Mouse (Mus musculus): ENCODE data around the gene Cilp2. TPM values are rescaled to one million over a fixed set of nuclear protein-coding genes. Genes with fewer than 3 reads are reported as not detected.

Cilp2 gene
- polyA plus RNA-seq, 1 experiment from 2014 or later, result 0.09 TPM

DNA sequence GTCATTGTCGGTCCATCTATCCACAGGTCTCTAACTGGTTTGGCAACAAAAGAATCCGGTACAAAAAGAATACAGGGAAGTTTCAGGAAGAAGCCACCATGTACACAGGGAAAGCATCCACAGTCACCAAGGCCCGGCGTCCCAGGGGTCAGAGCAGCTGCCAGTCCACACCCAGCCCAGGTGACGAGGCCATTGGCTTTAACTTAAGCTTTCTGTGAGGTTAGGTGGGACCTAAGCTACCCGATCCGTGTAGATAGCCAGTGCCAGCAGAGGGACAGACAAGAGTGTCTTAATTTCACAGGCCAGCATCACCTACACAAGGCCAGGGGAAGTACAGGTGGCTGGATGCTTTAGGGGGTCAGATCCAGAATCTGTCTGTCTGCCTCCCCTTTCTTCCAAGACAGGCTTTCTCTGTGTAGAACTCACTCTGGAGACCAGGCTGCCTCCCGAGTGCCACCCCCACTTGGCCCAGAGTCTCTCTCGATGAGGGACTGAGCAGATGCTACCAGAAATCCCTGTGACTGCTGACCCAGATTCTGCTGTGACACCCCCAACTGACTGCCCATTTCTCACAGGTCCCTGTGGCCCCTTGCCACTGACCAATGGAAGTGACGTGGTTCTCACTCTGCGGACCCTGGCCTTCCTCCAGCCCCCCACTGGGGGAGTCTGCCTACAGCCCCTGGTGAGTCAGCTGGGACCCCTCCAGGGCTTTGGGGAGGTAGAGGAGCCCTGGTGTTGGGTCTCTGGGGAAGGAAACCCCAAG lies 17.3 kb downstream of the Cilp2 start:
- no peaks in the 10 kb centered on the region for H3K36me3 ChIP-seq
- ATAC-seq (ENCODE audit: low read depth), result no peak
- no peak for DNase-seq
- H3K4me3 ChIP-seq (replicated peaks), result no peak overlapping the region
- H3K9me3 ChIP-seq (replicated peaks), result no peaks in the 10 kb centered on the region
- H3K27ac ChIP-seq, result no peak overlapping the region
- peaks cover 4% of the 10 kb centered on the region; the same call in 1 of the 2 replicates for H3K27me3 ChIP-seq
- no peaks in the 10 kb centered on the region for H3K4me1 ChIP-seq (replicated peaks)
- H3K4me2 ChIP-seq, result no peak overlapping the region
- WGBS (ENCODE audit: insufficient replicate concordance), result 71% methylated on average over 11 of the region's 11 CpGs
- H3K9ac ChIP-seq, result no peak overlapping the region

DNA sequence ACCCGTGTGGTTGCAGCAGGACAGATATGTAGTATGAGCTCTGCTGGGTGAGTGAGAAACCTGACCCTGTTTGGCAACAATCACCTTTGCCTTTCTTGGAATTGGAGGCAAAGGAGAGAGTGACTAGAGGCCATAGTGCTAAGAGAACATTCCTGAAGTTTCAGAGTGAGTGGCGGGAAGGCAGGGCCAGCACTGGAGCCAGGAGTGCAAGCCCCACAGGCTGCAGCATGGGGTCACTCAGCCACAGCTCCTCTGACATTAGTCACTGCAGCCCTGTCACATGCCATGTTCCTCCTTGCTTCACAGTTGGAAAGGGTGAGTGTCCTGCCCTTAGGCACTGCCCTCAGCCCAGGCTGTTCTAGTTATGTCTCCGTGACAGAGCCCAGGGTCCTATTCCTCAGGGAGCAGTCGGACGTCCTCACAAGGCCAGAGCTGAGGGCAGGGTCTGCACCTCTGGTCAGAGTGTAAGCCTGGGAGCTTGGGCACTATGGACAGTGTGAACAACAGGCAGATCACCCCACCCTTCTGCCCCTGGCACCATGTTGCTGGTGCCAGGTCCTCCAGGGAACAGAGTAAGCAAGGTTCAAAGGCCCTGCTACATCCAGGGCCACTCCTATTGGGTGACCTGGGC lies 19.7 kb downstream of the Cilp2 start:
- Histone ChIP-seq H3K36me3 (no peaks in the 10 kb centered on the region), H3K27me3 (peaks cover 4% of the 10 kb centered on the region; the same call in 1 of the 2 replicates), H3K9me3 (replicated peaks) (no peaks in the 10 kb centered on the region), H3K4me1 (replicated peaks) (peaks cover 15% of the 10 kb centered on the region), H3K9ac (no peak overlapping the region), H3K27ac (no peak overlapping the region), H3K4me2 (no peak overlapping the region), H3K4me3 (replicated peaks) (no peak overlapping the region)
- 68% methylated on average over 5 of the region's 5 CpGs for WGBS (ENCODE audit: insufficient replicate concordance)
- DNase-seq (no peak), ATAC-seq (ENCODE audit: low read depth) (no peak)

DNA sequence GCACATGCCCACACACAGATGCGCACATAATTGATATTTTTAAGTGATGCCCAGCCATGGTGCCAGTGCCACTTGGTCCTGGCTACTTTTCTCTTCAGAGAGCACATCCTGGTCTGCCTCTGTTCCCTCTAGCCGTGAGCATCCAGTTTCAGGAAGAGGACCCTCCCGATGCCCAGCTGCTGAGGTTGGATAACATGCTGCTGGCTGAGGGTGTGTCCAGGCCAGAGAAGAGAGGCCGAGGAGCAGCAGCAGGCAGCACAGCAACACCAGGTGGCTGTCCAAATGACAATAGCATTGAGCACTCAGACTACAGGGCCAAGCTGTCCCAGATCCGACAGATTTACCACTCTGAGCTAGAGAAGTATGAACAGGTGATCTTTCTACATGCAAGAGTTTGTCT lies 23.3 kb downstream of the Cilp2 start:
- peaks cover 15% of the 10 kb centered on the region for H3K4me1 ChIP-seq (replicated peaks)
- no peak overlapping the region for H3K4me3 ChIP-seq (replicated peaks)
- H3K27me3 ChIP-seq, result no peaks in the 10 kb centered on the region
- no peak overlapping the region for H3K27ac ChIP-seq
- ATAC-seq (ENCODE audit: low read depth) (peak; percentile 55; the same call in 1 of the 2 replicates), DNase-seq (no peak)
- no peak overlapping the region for H3K9ac ChIP-seq
- 40% methylated on average over 5 of the region's 5 CpGs for WGBS (ENCODE audit: insufficient replicate concordance)
- no peaks in the 10 kb centered on the region for H3K36me3 ChIP-seq
- H3K9me3 ChIP-seq (replicated peaks), result no peaks in the 10 kb centered on the region
- no peak overlapping the region for H3K4me2 ChIP-seq

DNA sequence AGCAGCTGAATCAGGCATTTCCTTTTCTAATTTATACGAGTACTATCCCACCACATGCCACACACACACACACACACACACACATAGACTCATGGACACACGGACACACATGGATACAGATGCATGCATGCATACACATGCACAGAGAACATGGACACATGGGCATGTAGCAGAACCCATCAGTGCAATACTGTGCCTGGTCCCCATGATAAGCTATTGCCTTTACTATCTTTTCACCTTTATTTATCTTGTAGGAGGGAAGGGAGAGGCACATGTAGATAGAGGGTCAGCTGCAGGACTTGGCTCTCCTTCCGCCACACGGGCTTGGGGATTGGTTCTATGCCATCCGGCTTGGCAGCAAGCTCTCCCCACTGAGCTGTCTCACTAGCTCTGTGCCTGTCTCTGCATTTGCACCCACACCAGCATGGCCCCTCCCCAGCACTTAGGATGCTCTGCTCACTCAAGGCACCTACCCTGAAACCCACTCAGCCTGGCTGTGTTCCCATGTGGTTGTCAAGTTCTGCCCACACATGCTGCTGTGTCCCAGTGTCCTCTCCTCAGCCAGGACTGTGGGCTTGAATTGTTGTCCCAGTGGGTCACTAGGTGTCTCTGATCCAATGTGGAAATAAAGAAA lies 24.0 kb downstream of the Cilp2 start:
- Histone ChIP-seq H3K4me1 (replicated peaks) (peaks cover 15% of the 10 kb centered on the region), H3K36me3 (no peaks in the 10 kb centered on the region), H3K9ac (no peak overlapping the region), H3K9me3 (replicated peaks) (no peaks in the 10 kb centered on the region), H3K4me2 (no peak overlapping the region), H3K27ac (no peak overlapping the region), H3K27me3 (no peaks in the 10 kb centered on the region), H3K4me3 (replicated peaks) (no peak overlapping the region)
- DNase-seq (no peak), ATAC-seq (ENCODE audit: low read depth) (peak; percentile 52; the same call in 1 of the 2 replicates)
- 59% methylated on average over 5 of the region's 5 CpGs for WGBS (ENCODE audit: insufficient replicate concordance)

DNA sequence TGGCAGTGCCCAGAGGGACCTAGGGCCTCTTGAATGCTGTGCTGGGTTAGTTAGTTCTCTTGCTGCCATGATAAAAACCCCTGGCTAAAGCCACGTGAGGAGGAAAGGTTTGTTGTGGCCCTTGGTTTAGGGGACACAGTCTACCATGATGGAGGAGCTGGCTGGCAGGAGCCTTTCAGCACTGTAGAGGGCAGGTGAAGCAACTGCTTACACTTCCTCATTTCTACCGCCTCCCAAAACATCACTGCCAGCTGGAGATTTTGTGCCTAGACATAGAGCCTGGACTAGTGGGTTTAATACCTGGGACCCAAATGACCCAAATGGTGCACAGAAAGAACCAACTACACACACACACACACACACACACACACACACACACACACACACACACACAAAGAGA lies 26.2 kb downstream of the Cilp2 start:
- Histone ChIP-seq H3K9ac (no peak overlapping the region), H3K4me3 (replicated peaks) (no peak overlapping the region), H3K36me3 (no peaks in the 10 kb centered on the region), H3K9me3 (replicated peaks) (no peaks in the 10 kb centered on the region), H3K27ac (no peak overlapping the region), H3K4me2 (no peak overlapping the region), H3K27me3 (no peaks in the 10 kb centered on the region), H3K4me1 (replicated peaks) (peaks cover 15% of the 10 kb centered on the region)
- no peak for DNase-seq
- WGBS (ENCODE audit: insufficient replicate concordance), result 31% methylated on average over 2 of the region's 2 CpGs
- no peak for ATAC-seq (ENCODE audit: low read depth)

DNA sequence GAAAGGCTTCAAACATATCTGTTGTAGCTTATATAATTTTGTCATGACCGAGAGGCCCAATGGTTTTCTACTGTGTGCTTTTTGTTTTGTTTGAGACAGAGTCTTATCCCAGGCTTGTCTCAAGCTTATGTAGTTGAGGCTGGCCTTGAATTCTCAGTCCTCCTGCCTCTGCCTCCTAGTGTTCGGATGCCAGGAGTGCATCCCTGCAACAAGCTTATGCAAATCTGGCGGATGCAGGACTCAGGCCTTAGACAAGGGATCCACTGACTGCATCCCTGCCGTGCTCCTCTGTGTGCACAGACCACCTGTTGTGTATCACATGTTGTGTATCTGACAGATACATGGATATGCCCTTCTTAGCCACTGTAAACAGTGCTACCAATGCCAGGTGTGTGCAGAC lies 26.7 kb downstream of the Cilp2 start:
- ATAC-seq (ENCODE audit: low read depth) (no peak), DNase-seq (no peak)
- H3K4me1 ChIP-seq (replicated peaks), result peaks cover 15% of the 10 kb centered on the region
- H3K4me3 ChIP-seq (replicated peaks), result no peak overlapping the region
- no peaks in the 10 kb centered on the region for H3K27me3 ChIP-seq
- no peaks in the 10 kb centered on the region for H3K9me3 ChIP-seq (replicated peaks)
- H3K27ac ChIP-seq, result no peak overlapping the region
- H3K4me2 ChIP-seq, result no peak overlapping the region
- H3K36me3 ChIP-seq, result no peaks in the 10 kb centered on the region
- 69% methylated on average over 4 of the region's 4 CpGs for WGBS (ENCODE audit: insufficient replicate concordance)
- H3K9ac ChIP-seq, result no peak overlapping the region

DNA sequence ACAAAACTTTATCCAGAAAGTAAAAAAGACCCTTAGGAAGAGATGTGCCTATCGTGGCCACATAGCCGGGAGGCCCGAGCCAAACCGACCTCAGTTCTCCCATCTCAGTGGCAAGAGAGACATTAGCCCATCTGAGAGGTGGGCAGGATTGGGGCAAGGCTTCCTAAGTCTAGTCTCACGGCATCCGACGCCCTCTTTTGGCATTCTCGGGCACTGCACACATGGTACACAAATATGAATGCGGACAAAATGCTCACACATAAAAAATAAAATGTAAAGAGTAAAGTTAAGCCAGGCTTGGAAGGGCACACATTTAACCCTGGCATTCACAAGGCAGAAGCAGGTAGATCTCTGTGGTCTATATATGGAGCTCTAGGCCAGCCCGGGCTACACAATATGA lies 33.6 kb downstream of the Cilp2 start:
- WGBS (ENCODE audit: insufficient replicate concordance), result 82% methylated on average over 10 of the region's 10 CpGs

DNA sequence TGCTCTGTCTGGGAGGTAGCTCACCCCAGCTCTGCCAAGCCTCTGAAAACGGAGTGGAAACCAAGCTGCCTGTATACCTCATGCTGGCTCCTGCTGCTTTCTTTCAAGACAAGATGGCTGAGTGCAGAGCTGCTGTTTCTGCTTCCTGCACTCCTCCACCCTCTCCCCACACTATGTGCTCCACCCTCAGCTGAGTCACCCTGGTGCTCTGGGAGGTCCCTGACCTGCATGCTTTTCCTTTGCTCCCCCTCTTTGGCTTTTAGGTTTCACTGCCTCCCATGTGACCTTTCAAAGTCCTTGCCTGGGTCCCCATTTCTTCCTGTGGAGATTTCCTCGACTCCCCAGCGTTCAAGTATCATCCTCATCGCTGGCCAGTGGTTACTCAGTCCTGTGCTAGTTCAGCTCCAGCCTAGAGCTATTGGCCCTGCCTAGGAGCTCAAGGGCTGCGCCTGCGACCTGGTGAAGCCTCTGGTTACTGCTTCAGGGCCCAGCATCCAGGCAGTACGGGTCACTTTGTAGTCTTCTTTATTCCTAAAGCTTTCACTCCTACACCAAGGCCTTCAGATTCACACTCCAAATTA lies 36.5 kb downstream of the Cilp2 start:
- no peaks in the 10 kb centered on the region for H3K9me3 ChIP-seq (replicated peaks)
- ATAC-seq (ENCODE audit: low read depth) (peak; percentile 91), DNase-seq (peak; percentile 49)
- peaks cover 23% of the 10 kb centered on the region for H3K4me1 ChIP-seq (replicated peaks)
- H3K27me3 ChIP-seq, result no peaks in the 10 kb centered on the region
- peak overlapping the region; percentile 33; the same call in 1 of the 2 replicates for H3K9ac ChIP-seq
- peak overlapping the region; percentile 79 for H3K27ac ChIP-seq
- peak overlapping the region; percentile 41 for H3K4me2 ChIP-seq
- no peak overlapping the region for H3K4me3 ChIP-seq (replicated peaks)
- whole genome bisulfite sequencing (ENCODE audit: insufficient replicate concordance), result 67% methylated on average over 7 of the region's 7 CpGs
- no peaks in the 10 kb centered on the region for H3K36me3 ChIP-seq

More for the DNA sequence above, 33.6 kb downstream of the Cilp2 start:
- Histone ChIP-seq H3K27ac (no peak overlapping the region), H3K4me3 (replicated peaks) (no peak overlapping the region), H3K36me3 (no peaks in the 10 kb centered on the region), H3K9ac (no peak overlapping the region), H3K27me3 (no peaks in the 10 kb centered on the region), H3K4me2 (no peak overlapping the region), H3K9me3 (replicated peaks) (no peaks in the 10 kb centered on the region), H3K4me1 (replicated peaks) (peaks cover 20% of the 10 kb centered on the region)
- DNase-seq (no peak), ATAC-seq (ENCODE audit: low read depth) (no peak)

DNA sequence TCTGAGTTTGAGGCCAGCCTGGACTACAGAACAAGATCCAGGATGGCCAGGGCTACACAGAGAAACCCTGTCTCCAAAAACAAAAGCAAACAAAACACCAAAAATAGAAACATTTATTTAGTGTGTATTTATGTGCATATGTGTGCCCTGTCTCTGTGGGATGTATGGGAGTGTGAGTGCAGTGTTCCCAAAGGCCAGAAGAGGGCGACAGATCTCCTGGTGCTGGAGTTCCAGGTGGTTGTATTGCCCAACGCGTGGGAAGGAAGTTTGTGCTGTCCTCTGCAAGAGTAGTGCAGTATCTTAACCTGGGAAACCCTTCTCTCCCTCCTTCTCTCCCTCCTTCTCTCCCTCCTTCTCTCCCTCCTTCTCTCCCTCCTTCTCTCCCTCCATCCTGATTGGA lies 37.6 kb downstream of the Cilp2 start:
- Histone ChIP-seq H3K9ac (no peak overlapping the region), H3K4me3 (replicated peaks) (no peak overlapping the region), H3K4me1 (replicated peaks) (peaks cover 23% of the 10 kb centered on the region), H3K27ac (no peak overlapping the region), H3K36me3 (no peaks in the 10 kb centered on the region), H3K27me3 (no peaks in the 10 kb centered on the region), H3K9me3 (replicated peaks) (no peaks in the 10 kb centered on the region), H3K4me2 (no peak overlapping the region)
- ATAC-seq (ENCODE audit: low read depth) (no peak), DNase-seq (no peak)
- 34% methylated on average over 3 of the region's 3 CpGs for WGBS (ENCODE audit: insufficient replicate concordance)

DNA sequence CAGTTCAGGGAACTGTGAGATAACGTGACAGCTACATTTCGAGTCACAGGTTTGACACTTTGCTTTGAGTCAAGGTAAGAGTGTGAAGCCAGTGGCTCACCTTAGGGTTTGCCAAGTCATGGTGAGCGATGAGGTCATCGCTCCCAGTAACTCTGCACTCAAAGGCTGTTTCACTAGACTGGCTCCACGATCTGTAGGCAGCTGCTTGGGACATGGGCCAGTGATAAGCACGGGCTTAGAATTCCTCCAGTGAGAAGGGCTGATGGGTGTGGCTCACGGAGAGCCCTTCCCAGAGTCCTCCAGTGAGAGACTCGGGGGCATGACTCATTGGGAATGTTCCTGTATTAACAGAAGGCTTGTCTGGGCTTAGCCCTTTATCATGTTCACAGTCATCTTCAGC lies 38.5 kb downstream of the Cilp2 start:
- peaks cover 23% of the 10 kb centered on the region for H3K4me1 ChIP-seq (replicated peaks)
- no peaks in the 10 kb centered on the region for H3K36me3 ChIP-seq
- no peak overlapping the region for H3K4me3 ChIP-seq (replicated peaks)
- DNase-seq (peak; percentile 39), ATAC-seq (ENCODE audit: low read depth) (peak; percentile 66)
- H3K4me2 ChIP-seq, result no peak overlapping the region
- no peaks in the 10 kb centered on the region for H3K27me3 ChIP-seq
- H3K9me3 ChIP-seq (replicated peaks), result no peaks in the 10 kb centered on the region
- H3K9ac ChIP-seq, result no peak overlapping the region
- peak overlapping the region; percentile 40; the same call in 1 of the 2 replicates for H3K27ac ChIP-seq
- 58% methylated on average over 8 of the region's 8 CpGs for WGBS (ENCODE audit: insufficient replicate concordance)

Measured in liver, embryonic 13.5 days (tissue).